Mouse (Mus musculus) kidney, postnatal 0 days (tissue): ENCODE results near the gene Gm28051. TPM values are rescaled to one million over a fixed set of nuclear protein-coding genes. Genes with fewer than 3 reads are reported as not detected.

Experiments used
- ATAC-seq: fragments of 200-750 bp; cut with Nextera tagmentation; replicated peaks from 2 replicates; pipeline ENCODE4 v1.8.0; 2017; ENCODE audit warnings: low read depth, moderate number of reproducible peaks, moderate TSS enrichment, moderate library complexity; ENCODE audit not compliant: low FRiP score
- DNase-seq: peaks from one replicate; pipeline ENCODE4 v3.0.0-alpha.2; 2016; ENCODE audit warnings: low spot score
- H3K27ac ChIP-seq: fragments of 300-500 bp; sonication (generic); 2 replicates; pipeline ENCODE4 v1.5.1; 2014; ENCODE audit warnings: mild to moderate bottlenecking
- H3K27me3 ChIP-seq: fragments of 300-500 bp; sonication (generic); 2 replicates; pipeline ENCODE4 v1.6.1; 2014; ENCODE audit warnings: low read length, mixed read lengths; ENCODE audit not compliant: insufficient read depth
- H3K36me3 ChIP-seq: fragments of 300-500 bp; sonication (generic); 2 replicates; pipeline ENCODE4 v1.6.1; 2014; ENCODE audit warnings: low read length, mixed read lengths; ENCODE audit not compliant: insufficient read depth
- H3K4me1 ChIP-seq: fragments of 300-500 bp; sonication (generic); replicated peaks from 2 replicates; pipeline ENCODE4 v1.6.1; 2014; ENCODE audit warnings: antibody characterized with exemption, low read length, mixed read lengths; ENCODE audit not compliant: insufficient read depth
- H3K4me2 ChIP-seq: fragments of 300-500 bp; sonication (generic); 2 replicates; pipeline ENCODE4 v1.6.1; 2014; ENCODE audit warnings: mild to moderate bottlenecking, low read length, moderate library complexity, mixed read lengths
- H3K4me3 ChIP-seq: fragments of 300-500 bp; sonication (generic); replicated peaks from 2 replicates; pipeline ENCODE4 v1.5.1; 2014; ENCODE audit warnings: low read depth, low read length
- H3K9ac ChIP-seq: fragments of 300-500 bp; sonication (generic); 2 replicates; pipeline ENCODE4 v1.6.1; 2014; ENCODE audit warnings: low read depth, low read length
- H3K9me3 ChIP-seq: fragments of 300-500 bp; sonication (generic); replicated peaks from 2 replicates; pipeline ENCODE4 v1.6.1; 2016; ENCODE audit warnings: low read length, inconsistent platforms, mixed read lengths
- CTCF ChIP-seq: IDR thresholded peaks from 2 replicates; pipeline ENCODE4 v1.5.1; 2016; ENCODE audit warnings: antibody characterized with exemption, low read depth, mild to moderate bottlenecking, moderate library complexity
- WGBS: fragments of 180-500 bp; shearing (Covaris S2); extraction: QIAGEN DNeasy Blood & Tissue Kit; methylation state at CpG from one replicate; pipeline ENCODE4 v1.1.7; 2014; 5-methylcytosine and 5-hydroxymethylcytosine counted together
- polyA plus RNA-seq: library from polyadenylated mRNA; unstranded; fragments of >200 nt; fragmentation: Nextera tagmentation; extraction: Ambion mirVana; gene quantifications from 2 replicates; pipeline ENCODE4 v1.2.1, GENCODE M21; 2015

The Gm28051 gene
- 0.57 TPM in 1 of 2 replicates, not detected in the other for polyA plus RNA-seq

GRCm38 (mm10) chr12:102757689-102758402, at the start of gene Gm28051, which contains the start of the genes Gon7 and Ubr7:
Gene Gm28051 (minus strand): TSS chr12:102757765.
Gene Gon7 (minus strand): TSS chr12:102757803.
Gene Ubr7 (plus strand): TSS chr12:102757967.
- WGBS, result 0% methylated on average over 69 of the region's 73 CpGs
- Histone ChIP-seq H3K4me2 (peak within 1 kb of the TSS; percentile 81), H3K9me3 (no peaks in the 10 kb centered on the region), H3K27ac (peak within 1 kb of the TSS; percentile 89), H3K4me1 (peaks cover 11% of the 10 kb centered on the region), H3K9ac (peak within 1 kb of the TSS; percentile 71), H3K4me3 (peak within 1 kb of the TSS; percentile 78), H3K27me3 (no peaks in the 10 kb centered on the region), H3K36me3 (no peaks in the 10 kb centered on the region)
- peak; percentile 66 for TF ChIP-seq CTCF
- ATAC-seq (peak; percentile 97), DNase-seq (peak; percentile 98)

- Histone ChIP-seq H3K4me2 (no peak overlapping the region), H3K4me3 (no peak overlapping the region), H3K9ac (no peak overlapping the region), H3K27me3 (no peaks in the 10 kb centered on the region), H3K4me1 (no peaks in the 10 kb centered on the region), H3K27ac (no peak overlapping the region), H3K9me3 (no peaks in the 10 kb centered on the region), H3K36me3 (no peaks in the 10 kb centered on the region)
- WGBS, result 89% methylated on average over 2 of the region's 2 CpGs
- no peak for TF ChIP-seq CTCF
- ATAC-seq, result no peak
- no peak for DNase-seq
These were observed 42.0 kb upstream of the Gm28051 start for GRCm38 (mm10) chr12:102799528-102799927.

GRCm38 (mm10) chr12:102787927-102788326, 30.4 kb upstream of the Gm28051 start:
- DNase-seq, result no peak
- no peak overlapping the region for H3K4me3 ChIP-seq
- no peaks in the 10 kb centered on the region for H3K27me3 ChIP-seq
- WGBS, result 80% methylated on average over 7 of the region's 7 CpGs
- ATAC-seq, result no peak
- no peak for TF ChIP-seq CTCF
- H3K4me2 ChIP-seq, result no peak overlapping the region
- no peaks in the 10 kb centered on the region for H3K9me3 ChIP-seq
- H3K9ac ChIP-seq, result no peak overlapping the region
- H3K4me1 ChIP-seq, result no peaks in the 10 kb centered on the region
- H3K36me3 ChIP-seq, result peaks cover 46% of the 10 kb centered on the region
- no peak overlapping the region for H3K27ac ChIP-seq

GRCm38 (mm10) chr12:102785593-102785985, 28.0 kb upstream of the Gm28051 start:
- Histone ChIP-seq H3K4me3 (no peak overlapping the region), H3K4me1 (no peaks in the 10 kb centered on the region), H3K36me3 (peaks cover 31% of the 10 kb centered on the region), H3K27ac (no peak overlapping the region), H3K27me3 (no peaks in the 10 kb centered on the region), H3K9ac (no peak overlapping the region), H3K9me3 (no peaks in the 10 kb centered on the region), H3K4me2 (no peak overlapping the region)
- ATAC-seq (no peak), DNase-seq (no peak)
- TF ChIP-seq CTCF, result no peak
- 92% methylated on average over 5 of the region's 5 CpGs for WGBS

GRCm38 (mm10) chr12:102784899-102785592, 27.5 kb upstream of the Gm28051 start:
- H3K9ac ChIP-seq, result no peak overlapping the region
- H3K4me3 ChIP-seq, result no peak overlapping the region
- H3K9me3 ChIP-seq, result no peaks in the 10 kb centered on the region
- H3K4me1 ChIP-seq, result no peaks in the 10 kb centered on the region
- no peak for TF ChIP-seq CTCF
- no peak overlapping the region for H3K27ac ChIP-seq
- H3K36me3 ChIP-seq, result peaks cover 29% of the 10 kb centered on the region
- 88% methylated on average over 19 of the region's 19 CpGs for WGBS
- no peak overlapping the region for H3K4me2 ChIP-seq
- H3K27me3 ChIP-seq, result no peaks in the 10 kb centered on the region
- ATAC-seq (no peak), DNase-seq (no peak)

GRCm38 (mm10) chr12:102782841-102783240, 25.3 kb upstream of the Gm28051 start:
- no peak overlapping the region for H3K27ac ChIP-seq
- no peaks in the 10 kb centered on the region for H3K27me3 ChIP-seq
- no peaks in the 10 kb centered on the region for H3K9me3 ChIP-seq
- TF ChIP-seq CTCF, result no peak
- peaks cover 15% of the 10 kb centered on the region for H3K36me3 ChIP-seq
- no peak overlapping the region for H3K4me3 ChIP-seq
- ATAC-seq (no peak), DNase-seq (no peak)
- no peaks in the 10 kb centered on the region for H3K4me1 ChIP-seq
- H3K4me2 ChIP-seq, result no peak overlapping the region
- 80% methylated on average over 5 of the region's 5 CpGs for WGBS
- no peak overlapping the region for H3K9ac ChIP-seq
